Mouse (Mus musculus): ENCODE measurements around the gene Cdc40.

DNA sequence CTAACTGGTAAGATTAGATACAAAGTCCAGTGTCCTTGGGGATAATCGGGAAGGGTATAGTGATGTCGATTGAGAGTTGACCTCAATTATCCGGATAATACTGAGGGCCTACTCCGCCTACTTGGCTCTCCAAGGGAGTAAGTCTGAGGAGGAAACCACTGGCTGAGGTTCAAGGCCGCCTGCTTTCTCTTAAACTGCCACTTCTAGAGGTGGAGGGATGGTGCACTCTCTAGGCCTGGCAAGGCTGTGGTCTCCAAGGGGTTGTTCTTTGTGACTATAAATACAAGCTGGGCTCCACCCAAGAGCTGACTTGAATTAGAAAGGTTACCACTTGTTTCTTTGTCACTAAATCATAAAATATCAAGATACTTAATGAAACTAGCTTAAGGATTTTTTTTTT lies 43.0 kb downstream of the Cdc40 start:
- TF ChIP-seq CTCF (IDR thresholded peaks at IDR 0.05; ENCODE audit: low read depth) (no peak), EP300 (IDR thresholded peaks at IDR 0.05; ENCODE audit: low read depth) (no peak)

Measured in heart, postnatal 0 days (tissue).